Mouse (Mus musculus) erythroid progenitor cell, adult 5-6 weeks (primary cell): ENCODE results near the gene R3hdm1. TPM values are rescaled to one million over a fixed set of nuclear protein-coding genes. Genes with fewer than 3 reads are reported as not detected.

ENCODE experiments used
- ATAC-seq: replicated peaks from 2 replicates; pipeline ENCODE4 v1.8.0; 2016; ENCODE audit warnings: moderate number of reproducible peaks, mild to moderate bottlenecking, moderate TSS enrichment, inconsistent platforms; ENCODE audit not compliant: poor library complexity, low FRiP score, severe bottlenecking
- total RNA-seq, 2 experiments: library from RNA; stranded (forward) in 1 of 2; stranded (reverse) in 1 of 2; fragments of 150-400 nt in 1 of 2; fragments of 186-747, 209-891 nt in 1 of 2; gene quantifications; 2 replicates each; pipeline versions ENCODE4 v1.2.3 to v1.2.4; 2015 to 2017; ENCODE audit warnings: low replicate concordance in 2 of 2

The R3hdm1 gene
- total RNA-seq, 2 experiments from 2014 or later: 254 to 269 TPM

DNA sequence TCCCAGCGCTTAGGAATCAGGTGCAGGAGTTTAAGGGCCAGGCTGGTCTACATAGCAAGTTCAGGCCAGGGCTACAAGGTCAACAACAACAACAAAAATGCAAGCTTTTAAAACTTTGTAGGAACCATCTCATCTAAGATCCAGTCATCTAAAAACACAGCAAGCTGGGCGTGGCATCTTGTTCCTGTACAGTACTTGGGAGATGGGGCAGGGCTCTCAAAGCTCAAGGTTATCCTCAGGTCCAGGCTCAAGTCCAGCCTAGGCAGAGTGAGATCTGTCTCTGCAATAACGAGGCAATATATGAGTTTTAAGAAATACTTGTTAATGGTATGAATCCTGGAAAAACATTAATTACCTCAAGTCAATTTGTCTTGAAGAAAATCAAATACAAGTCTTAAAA lies 175.5 kb downstream of the R3hdm1 start:
- ATAC-seq: no peak

DNA sequence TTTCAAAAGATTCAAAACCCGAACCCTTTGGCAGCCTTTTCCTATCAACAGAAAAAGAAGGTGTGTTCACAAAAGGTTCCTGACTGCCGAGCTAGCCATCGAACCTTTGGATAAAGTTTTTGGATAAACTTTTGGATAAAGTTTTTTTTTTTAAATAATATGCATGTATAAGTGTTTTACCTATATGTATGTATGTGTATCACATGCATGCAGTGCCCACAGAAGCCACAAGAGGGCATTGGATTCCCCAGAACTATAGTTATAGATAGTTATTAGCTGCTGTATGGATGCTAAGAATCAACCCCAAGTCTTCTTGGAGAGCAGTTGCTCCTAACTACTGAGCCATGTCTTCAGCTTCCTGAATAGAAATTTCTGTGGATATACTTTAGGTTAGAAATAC lies 178.7 kb downstream of the R3hdm1 start:
- no peak for ATAC-seq

DNA sequence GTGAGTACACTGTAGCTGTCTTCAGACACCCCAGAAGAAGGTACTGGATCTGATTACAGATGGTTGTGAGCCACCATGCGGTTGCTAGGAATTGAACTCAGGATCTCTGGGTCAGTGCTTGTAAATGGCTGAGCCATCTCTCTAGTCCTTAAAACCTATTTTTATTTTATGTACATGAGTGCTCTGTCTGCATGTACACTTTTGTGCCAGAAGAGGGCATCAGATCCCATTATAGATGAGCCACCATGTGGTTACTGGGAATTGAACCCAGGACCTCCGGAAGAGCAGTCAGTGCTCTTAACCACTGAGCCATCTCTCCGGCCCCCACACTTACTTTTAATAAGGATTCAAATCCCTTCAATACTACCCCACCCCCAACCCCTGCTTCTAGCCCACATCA lies 179.8 kb downstream of the R3hdm1 start:
- ATAC-seq: no peak

DNA sequence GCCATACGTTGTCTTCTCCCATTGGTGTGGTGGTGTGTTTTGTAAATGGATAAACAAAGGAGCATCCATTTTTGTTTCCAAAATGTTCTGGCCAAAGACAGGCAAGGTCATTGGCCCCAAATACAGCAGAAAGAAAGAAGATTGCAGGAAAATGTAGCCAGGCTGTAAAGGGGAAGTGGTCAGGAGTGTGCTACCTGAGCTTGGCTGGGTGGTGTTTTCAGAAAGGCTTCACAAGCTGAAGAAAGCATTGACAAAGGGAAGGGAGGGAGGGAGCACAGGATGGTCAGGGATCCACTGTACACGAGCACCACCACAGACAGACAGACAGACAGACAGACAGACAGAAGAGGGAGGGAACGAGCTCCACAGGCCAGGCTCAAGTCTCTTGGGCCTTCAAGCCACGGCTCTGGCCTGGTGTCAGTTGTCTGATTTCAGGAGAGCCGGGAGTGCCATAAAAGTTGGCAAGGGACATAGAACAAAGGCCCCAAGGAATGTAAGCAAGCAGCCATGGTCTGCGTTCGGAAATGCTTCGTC lies 181.1 kb downstream of the R3hdm1 start:
- no peak for ATAC-seq

DNA sequence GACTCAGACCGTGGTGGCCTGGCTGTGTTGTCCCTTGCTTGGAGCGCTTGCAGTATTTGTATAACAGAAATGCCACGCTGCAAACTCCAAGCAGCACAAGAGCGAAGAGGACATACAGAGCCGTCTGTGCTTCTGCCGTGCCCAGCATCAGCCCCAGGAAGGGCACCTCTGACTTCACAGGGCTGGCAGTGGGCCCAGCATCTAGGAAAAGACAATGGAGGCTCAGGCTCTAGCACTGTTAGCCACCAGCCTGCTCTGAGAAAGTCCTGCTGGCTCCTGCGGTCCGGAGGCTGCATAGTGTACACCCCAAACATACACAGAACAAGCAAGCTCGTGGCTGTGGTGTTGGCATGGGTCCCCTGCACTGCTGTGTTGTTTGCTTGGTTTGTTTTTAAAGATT lies 182.0 kb downstream of the R3hdm1 start:
- no peak for ATAC-seq

Other genes starting within 250 kb of the R3hdm1 start
- gene Map3k19, start 248.3 kb upstream of the R3hdm1 start, total RNA-seq (2015; ENCODE audit: low replicate concordance): not detected in 2 replicates
- 0.30 and 0.39 TPM in 2 replicates for gene Map3k19, start 248.3 kb upstream of the R3hdm1 start, total RNA-seq (2017; ENCODE audit: low replicate concordance)
- gene Rab3gap1, start 234.5 kb upstream of the R3hdm1 start, total RNA-seq (2015; ENCODE audit: low replicate concordance): 7.9 and 20.5 TPM in 2 replicates
- gene Rab3gap1, start 234.5 kb upstream of the R3hdm1 start, total RNA-seq (2017; ENCODE audit: low replicate concordance): 17.3 and 19.6 TPM in 2 replicates
- gene Zranb3, start 254 bp upstream of the R3hdm1 start, total RNA-seq (2015; ENCODE audit: low replicate concordance): 19.7 and 21.3 TPM in 2 replicates
- 24.9 and 27.8 TPM in 2 replicates for gene Zranb3, start 254 bp upstream of the R3hdm1 start, total RNA-seq (2017; ENCODE audit: low replicate concordance)
- 10.1 and 13.4 TPM in 2 replicates for gene Ubxn4, start 140.7 kb downstream of the R3hdm1 start, total RNA-seq (2015; ENCODE audit: low replicate concordance)
- 52.7 and 62.5 TPM in 2 replicates for gene Ubxn4, start 140.7 kb downstream of the R3hdm1 start, total RNA-seq (2017; ENCODE audit: low replicate concordance)
- 0.36 TPM in 1 of 2 replicates, not detected in the other for gene Lct, start 225.0 kb downstream of the R3hdm1 start, total RNA-seq (2015; ENCODE audit: low replicate concordance)
- gene Lct, start 225.0 kb downstream of the R3hdm1 start, total RNA-seq (2017; ENCODE audit: low replicate concordance): 0.26 TPM in 1 of 2 replicates, not detected in the other